Comparison of ENCODE assay signal across 8 mouse cellular contexts in the genomic region with DNA sequence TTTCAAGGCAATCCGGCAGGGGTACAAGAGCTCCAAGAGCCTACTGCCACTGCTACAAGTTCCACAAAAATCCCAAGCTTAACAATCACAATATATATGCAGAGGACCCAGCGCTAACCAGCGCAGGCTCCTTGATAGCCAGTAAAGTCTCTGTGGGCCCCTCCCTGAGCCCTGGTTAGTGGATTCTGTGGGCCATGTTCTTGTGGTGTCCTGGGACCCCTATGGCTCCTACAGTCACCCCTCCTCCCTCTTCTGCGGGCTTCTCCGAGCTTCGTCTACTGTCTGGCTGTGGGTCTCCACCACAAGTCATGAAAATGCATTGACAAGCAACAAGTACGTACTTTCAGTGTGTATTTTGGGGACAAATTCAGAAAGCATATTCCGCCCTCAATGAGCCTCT. TPM values are rescaled to one million over a fixed set of nuclear protein-coding genes. Genes with fewer than 3 reads are reported as not detected.
DNase-seq lines count a peak whose midpoint lies in the region; ATAC-seq and TF ChIP-seq lines count a peak whose summit lies in the region.

No protein-coding gene starts in this region.

- WGBS in embryonic facial prominence, embryonic 11.5 days: 4% methylated on average over 8 of the region's 8 CpGs
- 2% methylated on average over 8 of the region's 8 CpGs for WGBS in intestine, embryonic 15.5 days
- WGBS in midbrain, embryonic 13.5 days: 2% methylated on average over 8 of the region's 8 CpGs

- peak overlapping the region; percentile 68 for H3K9ac ChIP-seq in embryonic facial prominence, embryonic 11.5 days (replicated peaks; ENCODE audit: low read length)
- peak overlapping the region; percentile 63 for H3K9ac ChIP-seq in intestine, embryonic 15.5 days
- H3K9ac ChIP-seq in midbrain, embryonic 13.5 days (replicated peaks): peak overlapping the region; percentile 73

- H3K27ac ChIP-seq in gastrocnemius, adult 2 months: peak overlapping the region; percentile 93
- no peak overlapping the region for H3K27ac ChIP-seq in embryonic facial prominence, embryonic 11.5 days (replicated peaks; ENCODE audit: low read depth, low read length)
- H3K27ac ChIP-seq in intestine, embryonic 15.5 days: peak overlapping the region; percentile 14; the same call in 1 of the 2 replicates
- peak overlapping the region; percentile 45; the same call in 1 of the 2 replicates for H3K27ac ChIP-seq in midbrain, embryonic 13.5 days

- no peaks in the 10 kb centered on the region for H3K27me3 ChIP-seq in embryonic facial prominence, embryonic 11.5 days (ENCODE audit: control insufficient read depth, insufficient read depth, low read length)
- no peaks in the 10 kb centered on the region for H3K27me3 ChIP-seq in intestine, embryonic 15.5 days (replicated peaks)
- H3K27me3 ChIP-seq in midbrain, embryonic 13.5 days: no peaks in the 10 kb centered on the region

- H3K9me3 ChIP-seq in embryonic facial prominence, embryonic 11.5 days (replicated peaks; ENCODE audit: control insufficient read depth, low read length): no peaks in the 10 kb centered on the region
- no peaks in the 10 kb centered on the region for H3K9me3 ChIP-seq in intestine, embryonic 15.5 days
- H3K9me3 ChIP-seq in midbrain, embryonic 13.5 days: no peaks in the 10 kb centered on the region

- intact Hi-C loops in gastrocnemius, adult 2 months (cut with DNase I): loop anchor here (10.0 kb wide), 1 partner anchor 227 kb away; no protein-coding TSS in a partner anchor

- H3K36me3 ChIP-seq in embryonic facial prominence, embryonic 11.5 days (replicated peaks; ENCODE audit: control insufficient read depth, insufficient read depth, low read depth, low read length): no peaks in the 10 kb centered on the region
- no peaks in the 10 kb centered on the region for H3K36me3 ChIP-seq in intestine, embryonic 15.5 days
- peaks cover 24% of the 10 kb centered on the region for H3K36me3 ChIP-seq in midbrain, embryonic 13.5 days

- H3K4me3 ChIP-seq in gastrocnemius, adult 2 months: peak overlapping the region; percentile 94
- peak overlapping the region; percentile 72 for H3K4me3 ChIP-seq in embryonic facial prominence, embryonic 11.5 days (ENCODE audit: low read depth, low read length)
- peak overlapping the region; percentile 81 for H3K4me3 ChIP-seq in intestine, embryonic 15.5 days (replicated peaks)
- peak overlapping the region; percentile 75 for H3K4me3 ChIP-seq in midbrain, embryonic 13.5 days (replicated peaks)

- H3K4me2 ChIP-seq in embryonic facial prominence, embryonic 11.5 days (ENCODE audit: low read depth, low read length): peak overlapping the region; percentile 71
- peak overlapping the region; percentile 88 for H3K4me2 ChIP-seq in intestine, embryonic 15.5 days (replicated peaks)
- H3K4me2 ChIP-seq in midbrain, embryonic 13.5 days (replicated peaks): peak overlapping the region; percentile 96

- no peaks in the 10 kb centered on the region for H3K4me1 ChIP-seq in embryonic facial prominence, embryonic 11.5 days (ENCODE audit: control insufficient read depth, insufficient read depth, low read length)
- no peaks in the 10 kb centered on the region for H3K4me1 ChIP-seq in intestine, embryonic 15.5 days (replicated peaks)
- peaks cover 21% of the 10 kb centered on the region for H3K4me1 ChIP-seq in midbrain, embryonic 13.5 days (replicated peaks)

- no peak for ATAC-seq in embryonic facial prominence, embryonic 11.5 days (replicated peaks; ENCODE audit: insufficient number of reproducible peaks, low FRiP score, low TSS enrichment, low read depth)
- ATAC-seq in intestine, embryonic 15.5 days: no peak
- 0 out of 2 replicates have a peak, but pooled peaks have one; percentile 0 for ATAC-seq in midbrain, embryonic 13.5 days

- no peak for DNase-seq in gastrocnemius, adult 2 months
- no peak for DNase-seq in gastrocnemius, postnatal 10 days
- peak; percentile 9 to 15 for DNase-seq in CD8-positive naive resting alpha-beta T cell, adult 2 months (ENCODE audit: low read depth in 2 of 2, low spot score in 2 of 2)
- peak; percentile 4 for DNase-seq in embryonic facial prominence, embryonic 11.5 days (ENCODE audit: low spot score)
- no peak for DNase-seq in ovary, postnatal 36 days (ENCODE audit: low spot score)
- DNase-seq in ovary, adult 18-20 months (ENCODE audit: low spot score): no peak

- TF ChIP-seq CTCF in gastrocnemius, adult 2 months (IDR thresholded peaks at IDR 0.05): no peak

RNA-seq across cellular contexts. Expression of gene Mphosph10, which starts 0.6 kb away (rescaled TPM):
- 10 to 100 TPM; 18.3 to 18.8 TPM for total RNA-seq in gastrocnemius, adult 2 months (2021)
- 10 to 100 TPM; 15.4 to 17.1 TPM for total RNA-seq in gastrocnemius, postnatal 10 days (2021)
- 55.3 and 68.7 TPM in 2 replicates for polyA plus RNA-seq in embryonic facial prominence, embryonic 11.5 days (2014; fragmentation: Nextera tagmentation; extraction: Ambion mirVana)
- polyA plus RNA-seq in intestine, embryonic 15.5 days (2015; fragmentation: Nextera tagmentation; extraction: Ambion mirVana): 38.8 and 42.8 TPM in 2 replicates
- 31.1 and 34.3 TPM in 2 replicates for polyA plus RNA-seq in midbrain, embryonic 13.5 days (2015; fragmentation: Nextera tagmentation; extraction: Ambion mirVana)

RNA-seq across cellular contexts. Expression of gene Mcee, which starts 0.9 kb away (rescaled TPM):
- total RNA-seq in gastrocnemius, adult 2 months (2021): 100 to 1,000 TPM in 1 of 2 experiments, 10 to 100 TPM in 1; 85.7 to 133 TPM
- total RNA-seq in gastrocnemius, postnatal 10 days (2021): 10 to 100 TPM; 62.1 to 68.9 TPM
- polyA plus RNA-seq in embryonic facial prominence, embryonic 11.5 days (2014; fragmentation: Nextera tagmentation; extraction: Ambion mirVana): 44.3 and 44.4 TPM in 2 replicates
- 109 and 111 TPM in 2 replicates for polyA plus RNA-seq in intestine, embryonic 15.5 days (2015; fragmentation: Nextera tagmentation; extraction: Ambion mirVana)
- polyA plus RNA-seq in midbrain, embryonic 13.5 days (2015; fragmentation: Nextera tagmentation; extraction: Ambion mirVana): 34.3 and 36.1 TPM in 2 replicates

RNA-seq across cellular contexts. Expression of gene Fan1, which starts 17.6 kb away (rescaled TPM):
- 1 to 10 TPM; 7.7 to 8.1 TPM for total RNA-seq in gastrocnemius, adult 2 months (2021)
- 1 to 10 TPM; 7.1 to 7.5 TPM for total RNA-seq in gastrocnemius, postnatal 10 days (2021)
- polyA plus RNA-seq in embryonic facial prominence, embryonic 11.5 days (2014; fragmentation: Nextera tagmentation; extraction: Ambion mirVana): 5.5 and 6.4 TPM in 2 replicates
- polyA plus RNA-seq in intestine, embryonic 15.5 days (2015; fragmentation: Nextera tagmentation; extraction: Ambion mirVana): 5.3 and 5.4 TPM in 2 replicates
- polyA plus RNA-seq in midbrain, embryonic 13.5 days (2015; fragmentation: Nextera tagmentation; extraction: Ambion mirVana): 9.0 TPM in 2 replicates

Comparison
In these comparisons a context has a peak if more than half of its experiments do, and no peak if none do; other contexts are left out.
1. DNase-seq: peak in CD8-positive naive resting alpha-beta T cell, adult 2 months (2 of 2) and embryonic facial prominence, embryonic 11.5 days (single experiment); none in gastrocnemius, adult 2 months (single experiment), gastrocnemius, postnatal 10 days (single experiment), ovary, postnatal 36 days (single experiment) and ovary, adult 18-20 months (single experiment).
2. Peak in every context shown above with its lines, with median percentiles within 50 percentile points of each other: H3K4me3 ChIP-seq, H3K4me2 ChIP-seq and H3K9ac ChIP-seq.